Mouse (Mus musculus): ENCODE results near the gene Gan.

GRCm38 (mm10) chr8:117257821-117258575, 100.1 kb downstream of the Gan start:
- TF ChIP-seq CTCF (IDR thresholded peaks at IDR 0.05; ENCODE audit: low read depth) (no peak), EP300 (optimal IDR thresholded peaks at IDR 0.05) (no peak)
